Mouse (Mus musculus) forebrain, embryonic 11.5 days (tissue): ENCODE data around the gene Oit1. TPM values are rescaled to one million over a fixed set of nuclear protein-coding genes. Genes with fewer than 3 reads are reported as not detected.

Experiments used
- ATAC-seq: fragments of 200-750 bp; cut with Nextera tagmentation; replicated peaks from 2 replicates; pipeline ENCODE4 v1.8.0; 2017; ENCODE audit warnings: moderate TSS enrichment; ENCODE audit not compliant: low FRiP score
- DNase-seq: peaks from one replicate; pipeline ENCODE4 v3.0.0-alpha.2; 2017; ENCODE audit warnings: low spot score
- H3K27ac ChIP-seq: fragments of 300-500 bp; sonication (generic); 2 replicates; pipeline ENCODE4 v1.5.1; 2014; ENCODE audit warnings: low read depth, low read length
- H3K27me3 ChIP-seq: fragments of 300-500 bp; sonication (generic); 2 replicates; pipeline ENCODE4 v1.6.1; 2014; ENCODE audit warnings: mild to moderate bottlenecking, low read length, mixed read lengths; ENCODE audit not compliant: control insufficient read depth, insufficient read depth
- H3K36me3 ChIP-seq: fragments of 300-500 bp; sonication (generic); 2 replicates; pipeline ENCODE4 v1.6.1; 2014; ENCODE audit warnings: mild to moderate bottlenecking, low read length, moderate library complexity, mixed read lengths; ENCODE audit not compliant: control insufficient read depth, insufficient read depth
- H3K4me1 ChIP-seq: fragments of 300-500 bp; sonication (generic); replicated peaks from 2 replicates; pipeline ENCODE4 v1.6.1; 2014; ENCODE audit warnings: low read length, mixed read lengths; ENCODE audit not compliant: control insufficient read depth, insufficient read depth
- H3K4me2 ChIP-seq: fragments of 300-500 bp; sonication (generic); 2 replicates; pipeline ENCODE4 v1.6.1; 2014; ENCODE audit warnings: low read depth, mild to moderate bottlenecking, low read length, moderate library complexity, mixed read lengths; ENCODE audit not compliant: severe bottlenecking
- H3K4me3 ChIP-seq: fragments of 300-500 bp; sonication (generic); 2 replicates; pipeline ENCODE4 v1.5.1; 2014; ENCODE audit warnings: low read depth, low read length
- H3K9ac ChIP-seq: fragments of 300-500 bp; sonication (generic); 2 replicates; pipeline ENCODE4 v1.6.1; 2014; ENCODE audit warnings: low read length
- H3K9me3 ChIP-seq: fragments of 300-500 bp; sonication (generic); 2 replicates; pipeline ENCODE4 v1.6.1; 2016; ENCODE audit warnings: low read length, mixed read lengths; ENCODE audit not compliant: control insufficient read depth
- WGBS: fragments of 180-500 bp; shearing (Covaris S2); extraction: QIAGEN DNeasy Blood & Tissue Kit; methylation state at CpG from one replicate; pipeline ENCODE4 v1.1.7; 2014; 5-methylcytosine and 5-hydroxymethylcytosine counted together
- polyA plus RNA-seq: library from polyadenylated mRNA; unstranded; fragments of >200 nt; fragmentation: Nextera tagmentation; extraction: Ambion mirVana; gene quantifications from 2 replicates; pipeline ENCODE4 v1.2.1, GENCODE M21; 2014

The Oit1 gene
- polyA plus RNA-seq, 1 experiment from 2014 or later, result not detected

DNA sequence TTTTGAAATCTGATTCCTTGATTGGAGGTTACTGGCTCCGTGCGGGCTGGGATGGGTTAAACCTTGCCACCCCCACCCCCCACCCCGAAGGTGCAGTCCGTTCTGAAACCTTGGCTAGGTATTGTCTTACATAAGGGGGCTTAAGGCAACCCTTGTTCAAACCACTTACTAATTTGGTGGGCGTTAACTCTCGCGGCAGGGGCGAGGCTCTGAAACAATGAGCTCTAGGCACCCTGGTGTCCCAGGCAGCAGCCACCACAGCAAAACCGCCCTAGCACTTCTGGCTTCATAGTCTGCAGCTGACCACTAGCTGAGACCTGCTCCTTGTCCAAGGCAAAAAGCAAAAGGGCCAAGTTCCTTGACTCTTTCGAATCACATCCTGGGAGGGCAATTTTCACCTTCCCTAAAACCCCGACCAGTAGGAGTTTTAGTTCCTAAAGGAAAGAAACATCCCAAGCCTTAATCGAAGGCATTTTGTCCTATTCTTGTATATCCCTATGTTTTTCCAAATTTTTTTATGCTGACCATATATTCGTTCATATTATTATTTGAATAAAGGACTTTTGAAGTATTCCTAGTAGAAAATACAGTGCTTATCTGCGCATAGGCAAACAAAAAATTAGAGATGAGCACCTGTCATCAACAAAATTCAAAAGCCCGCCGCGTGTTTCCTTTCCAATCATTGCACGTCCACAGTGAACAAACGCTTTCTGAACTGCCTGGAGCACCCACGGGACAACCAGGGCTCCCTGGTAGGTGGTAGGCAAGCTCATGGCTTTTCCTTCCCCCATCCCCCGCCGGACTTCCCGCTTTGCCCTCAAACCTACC is 62.0 kb downstream of the Oit1 start:
- peak; percentile 28 for ATAC-seq
- WGBS, result 1% methylated on average over 23 of the region's 23 CpGs

DNA sequence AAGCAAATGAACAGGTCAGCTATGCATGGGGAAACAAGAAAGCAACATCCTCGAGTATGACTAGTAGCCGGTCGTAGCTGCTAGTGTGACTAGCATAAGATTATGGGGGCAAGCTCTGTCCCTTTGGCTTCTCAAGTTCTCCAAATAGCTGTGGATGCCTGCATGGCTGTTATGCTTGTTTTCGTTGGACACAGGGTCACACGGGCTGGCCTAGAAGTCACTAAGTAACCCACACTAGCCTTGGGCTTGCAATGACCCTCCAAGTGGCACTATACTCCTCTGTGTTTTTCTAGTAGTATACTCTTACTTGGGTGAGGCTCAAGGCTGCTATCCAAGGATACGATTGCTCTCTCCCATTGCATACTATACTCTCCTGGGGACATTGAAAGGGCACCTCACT is 63.4 kb downstream of the Oit1 start:
- 81% methylated on average over 6 of the region's 6 CpGs for WGBS
- ATAC-seq (no peak), DNase-seq (no peak)
- Histone ChIP-seq H3K9me3 (no peaks in the 10 kb centered on the region), H3K4me1 (peaks cover 16% of the 10 kb centered on the region; the same call in 1 of the 2 replicates), H3K36me3 (no peaks in the 10 kb centered on the region), H3K27me3 (peaks cover 28% of the 10 kb centered on the region), H3K4me3 (no peak overlapping the region), H3K9ac (no peak overlapping the region), H3K27ac (no peak overlapping the region), H3K4me2 (no peak overlapping the region)

More for the DNA sequence above, 62.0 kb downstream of the Oit1 start:
- peaks cover 16% of the 10 kb centered on the region; the same call in 1 of the 2 replicates for H3K4me1 ChIP-seq
- no peaks in the 10 kb centered on the region for H3K9me3 ChIP-seq
- no peak for DNase-seq
- H3K4me3 ChIP-seq, result peak overlapping the region; percentile 15; the same call in 1 of the 2 replicates
- peak overlapping the region; percentile 47 for H3K4me2 ChIP-seq
- no peak overlapping the region for H3K27ac ChIP-seq
- H3K9ac ChIP-seq, result no peak overlapping the region
- no peaks in the 10 kb centered on the region for H3K36me3 ChIP-seq
- peaks cover 28% of the 10 kb centered on the region for H3K27me3 ChIP-seq

DNA sequence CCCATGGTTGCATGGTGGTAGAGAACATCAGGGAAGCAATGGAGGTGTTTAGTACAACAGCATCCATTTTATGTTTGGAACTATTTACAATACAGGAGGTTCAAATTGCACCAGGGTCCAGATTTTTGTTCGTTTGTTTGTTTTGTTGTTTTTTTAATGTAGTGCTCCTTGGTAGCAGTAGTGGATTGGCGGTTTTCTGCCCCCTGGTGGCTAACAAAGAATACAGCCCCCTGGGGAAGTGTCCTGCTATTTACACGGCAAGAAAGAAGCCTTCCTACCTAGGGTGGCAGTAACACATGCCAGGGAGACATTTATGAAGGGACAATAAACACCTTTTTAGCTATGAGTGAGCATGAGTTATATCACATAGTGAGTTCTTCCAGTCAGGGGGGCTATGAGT is 64.0 kb downstream of the Oit1 start:
- DNase-seq, result no peak
- H3K27me3 ChIP-seq, result peaks cover 28% of the 10 kb centered on the region
- ATAC-seq, result no peak

DNA sequence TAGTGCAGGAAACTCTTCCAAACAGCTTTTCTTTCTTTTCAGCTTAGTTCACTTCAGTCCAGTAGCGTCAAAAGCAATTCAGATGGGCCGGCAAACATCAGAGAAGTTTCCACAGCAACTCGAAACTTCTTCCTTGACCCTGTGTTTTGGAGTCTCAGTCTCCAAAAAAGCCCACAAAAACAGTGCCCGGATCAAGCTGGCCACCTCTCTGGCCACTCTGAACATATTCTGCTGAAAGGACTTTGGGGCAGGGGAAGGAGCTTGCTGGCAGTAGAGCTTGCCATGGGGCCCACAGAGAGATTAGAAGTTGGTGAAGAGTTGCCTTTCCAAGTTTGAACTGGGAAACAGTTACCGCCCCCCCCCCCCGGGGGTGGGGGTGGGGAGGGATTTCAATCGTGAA is 64.7 kb downstream of the Oit1 start:
- DNase-seq (no peak), ATAC-seq (no peak)
- Histone ChIP-seq H3K36me3 (no peaks in the 10 kb centered on the region), H3K4me3 (no peak overlapping the region), H3K4me1 (peaks cover 19% of the 10 kb centered on the region; the same call in 1 of the 2 replicates), H3K4me2 (no peak overlapping the region), H3K9me3 (no peaks in the 10 kb centered on the region), H3K9ac (no peak overlapping the region), H3K27me3 (peaks cover 28% of the 10 kb centered on the region), H3K27ac (no peak overlapping the region)
- WGBS, result 41% methylated on average over 7 of the region's 7 CpGs

More for the DNA sequence above, 64.0 kb downstream of the Oit1 start:
- Histone ChIP-seq H3K4me1 (peaks cover 16% of the 10 kb centered on the region; the same call in 1 of the 2 replicates), H3K9ac (no peak overlapping the region), H3K9me3 (no peaks in the 10 kb centered on the region), H3K4me3 (no peak overlapping the region), H3K4me2 (no peak overlapping the region), H3K36me3 (no peaks in the 10 kb centered on the region), H3K27ac (no peak overlapping the region)
- 34% methylated on average over 3 of the region's 3 CpGs for WGBS

DNA sequence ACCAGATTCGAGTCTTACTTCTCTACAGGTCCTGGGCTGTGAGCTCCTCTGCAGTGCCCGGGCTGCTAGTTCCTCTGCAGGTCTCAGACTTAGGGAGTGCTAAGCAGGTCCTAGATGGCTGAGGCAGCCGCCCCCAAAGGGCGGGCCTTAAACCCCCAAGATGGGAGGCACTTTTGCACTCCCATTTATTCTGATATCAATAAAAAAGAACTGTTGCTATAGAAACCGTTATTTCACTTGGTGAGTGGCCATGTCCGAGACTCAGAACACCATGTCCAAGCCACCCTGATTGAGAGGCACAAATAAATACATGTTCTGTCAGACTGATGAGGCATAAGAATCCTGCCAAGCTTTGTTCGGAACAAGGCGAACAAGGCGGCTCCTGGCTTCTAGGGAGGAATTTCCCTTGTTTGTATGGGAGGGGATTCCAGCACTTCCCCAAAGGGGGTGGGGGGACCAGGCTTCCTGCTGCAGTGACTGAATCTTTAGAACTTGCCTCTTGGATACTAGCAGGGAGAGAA is 68.9 kb downstream of the Oit1 start:
- H3K4me3 ChIP-seq, result no peak overlapping the region
- H3K4me1 ChIP-seq, result 0 out of 2 replicates have a peak, but pooled peaks cover 4% of the 10 kb centered on the region
- H3K9me3 ChIP-seq, result no peaks in the 10 kb centered on the region
- no peaks in the 10 kb centered on the region for H3K36me3 ChIP-seq
- H3K27me3 ChIP-seq, result peaks cover under 1% of the 10 kb centered on the region; the same call in 1 of the 2 replicates
- DNase-seq, result no peak
- WGBS, result 16% methylated on average over 9 of the region's 9 CpGs
- H3K27ac ChIP-seq, result no peak overlapping the region
- no peak overlapping the region for H3K9ac ChIP-seq
- ATAC-seq, result peak; percentile 60
- no peak overlapping the region for H3K4me2 ChIP-seq

DNA sequence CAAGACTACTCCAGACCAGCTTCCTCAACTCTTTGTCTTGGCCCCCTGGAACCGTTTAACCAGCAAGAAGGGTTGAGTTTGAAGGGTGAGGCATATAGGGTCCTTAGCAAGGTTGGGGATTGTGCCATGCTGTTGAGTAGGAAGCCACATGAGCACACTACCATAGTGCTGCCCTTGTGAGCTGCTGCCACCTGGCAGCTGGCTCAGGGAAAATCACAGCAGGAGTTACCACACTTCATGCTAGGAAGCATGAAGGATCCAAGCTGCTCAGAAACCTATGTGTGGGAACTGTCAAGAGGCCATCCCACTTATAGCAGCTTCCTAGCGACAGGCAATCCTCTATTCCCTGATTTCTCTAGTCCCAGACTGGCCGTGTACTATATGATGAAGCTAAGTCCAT is 69.9 kb downstream of the Oit1 start:
- H3K36me3 ChIP-seq, result no peaks in the 10 kb centered on the region
- 74% methylated on average over 3 of the region's 3 CpGs for WGBS
- DNase-seq, result no peak
- H3K4me2 ChIP-seq, result no peak overlapping the region
- no peak overlapping the region for H3K27ac ChIP-seq
- H3K9ac ChIP-seq, result no peak overlapping the region
- H3K4me3 ChIP-seq, result no peak overlapping the region
- no peak for ATAC-seq
- no peaks in the 10 kb centered on the region for H3K9me3 ChIP-seq
- H3K27me3 ChIP-seq, result no peaks in the 10 kb centered on the region
- 0 out of 2 replicates have a peak, but pooled peaks cover 3% of the 10 kb centered on the region for H3K4me1 ChIP-seq

DNA sequence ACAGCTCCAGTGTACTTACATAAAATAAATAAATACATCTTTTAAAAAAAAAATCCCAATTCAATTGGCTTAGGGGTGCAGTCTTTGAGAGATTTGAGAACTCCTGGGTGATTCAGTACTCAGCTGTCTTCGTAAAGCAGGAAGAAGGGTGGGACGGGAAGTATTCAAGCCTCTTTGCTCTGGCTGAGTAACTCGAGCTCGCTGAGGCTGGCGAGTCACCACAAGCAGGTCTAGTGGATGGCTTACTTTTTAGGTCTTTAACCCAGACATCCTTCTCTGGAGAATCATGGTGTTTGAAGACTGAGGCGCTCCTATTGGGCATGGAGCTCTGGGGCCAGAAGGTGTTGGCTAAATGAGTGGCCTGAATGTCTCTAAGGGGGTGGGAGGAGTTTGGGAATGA is 71.7 kb downstream of the Oit1 start:
- Histone ChIP-seq H3K27ac (no peak overlapping the region), H3K36me3 (no peaks in the 10 kb centered on the region), H3K4me1 (0 out of 2 replicates have a peak, but pooled peaks cover 3% of the 10 kb centered on the region), H3K27me3 (no peaks in the 10 kb centered on the region), H3K4me3 (no peak overlapping the region), H3K4me2 (no peak overlapping the region), H3K9me3 (no peaks in the 10 kb centered on the region), H3K9ac (no peak overlapping the region)
- DNase-seq (peak; percentile 21), ATAC-seq (no peak)
- 83% methylated on average over 6 of the region's 6 CpGs for WGBS

DNA sequence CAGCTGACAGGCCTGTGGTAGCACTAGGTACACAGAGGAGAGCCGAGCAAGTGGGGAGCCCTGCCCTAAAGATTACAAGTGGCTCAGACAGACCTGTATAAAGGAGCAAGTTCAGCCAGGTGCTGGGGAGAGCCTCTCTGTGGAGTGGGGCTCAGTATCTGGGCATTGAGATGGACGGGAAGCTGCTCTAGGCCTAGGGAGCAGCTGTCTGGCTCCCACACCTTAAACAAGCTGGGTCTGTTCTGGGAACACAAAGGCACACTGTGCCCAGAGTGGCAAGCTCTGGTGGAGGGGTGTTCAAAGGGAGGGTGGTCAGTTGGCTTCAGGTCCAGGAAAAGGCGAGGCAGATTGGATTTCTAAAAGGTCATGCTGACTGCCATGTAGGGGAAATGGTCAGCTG is 73.5 kb downstream of the Oit1 start:
- no peak overlapping the region for H3K4me3 ChIP-seq
- no peaks in the 10 kb centered on the region for H3K27me3 ChIP-seq
- H3K9me3 ChIP-seq, result no peaks in the 10 kb centered on the region
- DNase-seq, result peak; percentile 41
- H3K9ac ChIP-seq, result no peak overlapping the region
- no peak overlapping the region for H3K27ac ChIP-seq
- H3K4me2 ChIP-seq, result no peak overlapping the region
- H3K36me3 ChIP-seq, result no peaks in the 10 kb centered on the region
- H3K4me1 ChIP-seq, result 0 out of 2 replicates have a peak, but pooled peaks cover 3% of the 10 kb centered on the region
- no peak for ATAC-seq
- WGBS, result 66% methylated on average over 3 of the region's 3 CpGs
